Mouse (Mus musculus) cerebellum, adult 11-12 months (tissue): ENCODE results near the gene Gm21860.
"Not testable (repeated sequence)": the region's sequence is repeated elsewhere in the genome, so short reads cannot be mapped to it uniquely, and the experiment has no call there.

Experiments used
- DNase-seq: peaks from one replicate; pipeline ENCODE4 v3.0.0; 2022

Gene Gm21860

DNA sequence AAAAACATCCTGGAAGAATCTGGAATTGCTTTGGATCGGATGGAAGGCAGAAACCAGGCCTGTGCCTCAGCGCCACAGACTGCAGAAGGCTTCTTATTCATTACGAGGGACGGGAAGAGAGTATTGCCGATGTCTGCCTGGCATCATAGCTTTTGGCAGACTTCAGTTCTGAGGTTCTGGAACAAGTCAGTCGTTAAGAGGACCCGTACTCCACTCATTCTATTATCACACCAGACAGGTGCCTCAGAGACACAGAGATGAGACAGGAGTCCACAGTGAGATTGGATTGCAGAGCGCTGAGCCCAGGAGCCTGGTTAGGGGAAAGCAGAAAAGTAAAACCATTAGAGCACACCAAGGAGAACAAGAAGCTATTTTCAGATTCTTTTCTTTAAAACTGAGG lies at the start of gene Gm21860:
TSS of gene Gm21860 (minus strand) at position 101 of the 400 bp plus-strand sequence.
- not testable (repeated sequence) for DNase-seq

DNA sequence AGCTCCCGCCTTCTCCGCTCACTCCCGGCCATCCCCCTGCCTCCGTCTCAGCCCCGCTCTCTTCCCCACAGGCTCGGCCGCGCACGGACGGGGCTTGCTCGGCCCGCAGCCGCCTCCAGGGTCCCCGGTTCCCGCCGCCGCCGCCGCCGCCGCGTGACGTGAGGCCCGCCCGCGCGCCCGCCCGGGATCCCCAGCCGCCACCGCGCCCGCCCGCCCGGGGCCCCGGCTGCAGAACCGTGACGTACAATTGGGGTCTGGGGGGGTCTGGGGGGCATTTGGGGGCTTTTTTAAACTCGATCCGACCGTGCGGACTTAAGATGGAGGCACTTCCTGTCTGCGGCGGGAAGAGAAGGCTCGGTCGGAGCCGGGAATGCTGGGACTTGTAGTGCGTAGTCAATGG lies 29.8 kb upstream of the Gm21860 start, which contains the start of gene Gm47283:
TSS of gene Gm47283 (plus strand) at position 301 of the 400 bp plus-strand sequence.
- DNase-seq = not testable (repeated sequence)

DNA sequence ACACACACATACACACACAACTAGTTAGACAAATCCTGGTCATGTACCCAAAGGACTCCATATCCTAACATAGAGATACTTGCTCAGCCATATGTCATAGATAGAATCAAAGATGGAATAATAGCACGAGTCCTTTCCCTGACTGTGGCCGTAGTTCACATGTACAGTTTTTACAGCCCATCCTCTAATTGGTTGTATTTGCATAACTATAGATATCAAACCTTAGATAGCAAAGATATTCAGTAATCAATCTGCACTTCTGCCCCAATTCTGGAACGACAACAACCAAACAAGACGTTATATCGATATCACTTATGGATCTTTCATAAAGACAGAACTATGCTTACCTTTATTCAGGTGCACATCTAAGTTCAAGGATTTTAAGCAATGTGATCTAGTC lies 9.4 kb downstream of the Gm21860 start:
- DNase-seq = not testable (repeated sequence)

DNA sequence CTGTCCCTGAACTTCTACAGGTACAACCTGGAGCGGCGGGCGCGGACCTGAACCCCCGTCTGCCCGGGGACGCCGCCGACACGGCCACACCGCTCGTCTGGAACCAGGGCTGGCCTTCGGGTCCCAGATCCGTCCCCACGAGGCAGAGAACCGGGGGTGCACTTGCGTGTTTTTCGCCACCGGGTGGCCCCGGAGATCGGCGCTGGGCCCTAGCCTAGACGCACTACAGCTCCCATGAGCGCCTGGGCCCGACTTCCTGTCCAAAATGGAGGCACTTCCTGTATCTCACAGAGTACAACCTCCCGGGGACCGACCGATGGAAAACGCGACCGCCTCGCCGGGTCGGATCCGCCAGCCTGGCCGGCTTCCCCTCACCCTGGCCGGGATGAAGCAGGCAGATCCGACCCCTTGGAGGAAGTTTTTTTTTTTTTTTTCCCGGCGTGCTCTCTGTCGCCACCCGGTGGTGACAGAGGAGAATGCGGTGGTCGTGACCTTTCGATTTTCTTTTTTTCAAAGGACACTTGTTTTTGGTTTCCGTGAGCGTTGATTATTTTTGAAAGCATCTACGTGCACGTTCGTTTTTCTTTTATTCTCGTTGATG lies 10.1 kb downstream of the Gm21860 start:
- DNase-seq = peak; percentile 97

DNA sequence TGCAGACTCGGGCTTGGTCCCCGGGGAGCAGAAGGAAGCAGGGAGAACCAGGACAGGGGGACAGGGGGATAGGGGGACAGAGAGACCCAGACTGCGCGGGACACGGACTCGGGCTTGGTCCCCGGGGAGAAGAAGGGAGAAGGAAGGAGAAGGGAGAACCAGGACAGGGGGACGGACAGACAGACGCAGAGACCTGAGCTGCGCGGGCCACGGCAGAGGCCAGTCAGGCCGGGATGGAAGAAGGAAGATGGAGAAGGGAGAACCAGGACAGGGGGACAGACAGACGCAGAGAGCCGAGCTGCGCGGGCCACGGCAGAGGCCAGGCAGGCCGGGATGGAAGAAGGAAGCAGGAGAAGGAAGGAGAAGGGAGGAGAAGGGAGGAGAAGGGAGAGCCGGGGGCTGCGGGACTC lies 10.8 kb downstream of the Gm21860 start:
- DNase-seq = peak; percentile 47

DNA sequence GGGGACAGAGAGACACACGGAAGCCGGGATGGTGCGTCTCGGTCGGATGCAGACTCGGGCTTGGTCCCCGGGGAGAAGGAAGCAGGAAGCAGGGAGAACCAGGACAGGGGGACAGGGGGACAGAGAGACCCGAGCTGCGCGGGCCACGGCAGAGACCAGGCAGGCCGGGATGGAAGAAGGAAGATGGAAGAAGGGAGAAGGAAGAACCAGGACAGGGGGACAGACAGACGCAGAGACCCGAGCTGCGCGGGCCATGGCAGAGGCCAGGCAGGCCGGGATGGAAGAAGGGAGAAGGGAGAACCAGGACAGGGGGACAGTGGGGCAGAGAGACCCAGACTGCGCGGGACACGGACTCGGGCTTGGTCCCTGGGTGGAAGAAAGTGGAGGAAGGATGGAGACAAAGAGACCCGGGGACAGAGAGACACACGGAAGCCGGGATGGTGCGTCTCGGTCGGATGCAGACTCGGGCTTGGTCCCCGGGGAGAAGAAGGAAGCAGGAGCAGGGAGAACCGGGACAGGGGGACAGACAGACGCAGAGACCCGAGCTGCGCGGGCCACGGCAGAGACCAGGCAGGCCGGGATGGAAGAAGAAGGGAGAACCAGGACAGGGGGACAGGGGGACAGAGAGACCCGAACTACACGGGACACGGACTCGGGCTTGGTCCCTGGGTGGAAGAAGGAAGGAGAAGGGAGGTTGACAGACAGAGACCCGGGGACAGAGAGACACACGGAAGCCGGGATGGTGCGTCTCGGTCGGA lies 11.4 kb downstream of the Gm21860 start:
- DNase-seq = peak; percentile 48

DNA sequence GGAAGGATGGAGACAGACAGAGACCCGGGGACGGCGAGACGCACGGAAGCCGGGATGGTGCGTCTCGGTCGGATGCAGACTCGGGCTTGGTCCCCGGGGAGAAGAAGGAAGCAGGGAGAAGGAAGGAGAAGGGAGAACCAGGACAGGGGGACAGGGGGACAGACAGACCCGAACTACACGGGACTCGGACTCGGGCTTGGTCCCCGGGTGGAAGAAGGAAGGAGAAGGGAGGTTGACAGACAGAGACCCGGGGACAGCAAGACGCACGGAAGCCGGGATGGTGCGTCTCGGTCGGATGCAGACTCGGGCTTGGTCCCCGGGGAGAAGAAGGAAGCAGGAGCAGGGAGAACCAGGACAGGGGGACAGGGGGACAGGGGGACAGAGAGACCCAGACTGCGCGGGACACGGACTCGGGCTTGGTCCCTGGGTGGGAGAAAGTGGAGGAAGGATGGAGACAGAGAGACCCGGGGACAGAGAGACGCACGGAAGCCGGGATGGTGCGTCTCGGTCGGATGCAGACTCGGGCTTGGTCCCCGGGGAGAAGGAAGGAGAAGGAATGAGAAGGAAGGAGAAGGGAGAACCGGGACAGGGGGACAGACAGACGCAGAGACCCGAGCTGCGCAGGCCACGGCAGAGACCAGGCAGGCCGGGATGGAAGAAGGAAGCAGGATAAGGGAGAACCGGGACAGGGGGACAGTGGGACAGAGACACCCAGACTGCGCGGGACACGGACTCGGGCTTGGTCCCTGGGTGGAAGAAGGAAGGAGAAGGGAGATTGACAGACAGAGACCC lies 12.2 kb downstream of the Gm21860 start:
- DNase-seq = peak; percentile 48

DNA sequence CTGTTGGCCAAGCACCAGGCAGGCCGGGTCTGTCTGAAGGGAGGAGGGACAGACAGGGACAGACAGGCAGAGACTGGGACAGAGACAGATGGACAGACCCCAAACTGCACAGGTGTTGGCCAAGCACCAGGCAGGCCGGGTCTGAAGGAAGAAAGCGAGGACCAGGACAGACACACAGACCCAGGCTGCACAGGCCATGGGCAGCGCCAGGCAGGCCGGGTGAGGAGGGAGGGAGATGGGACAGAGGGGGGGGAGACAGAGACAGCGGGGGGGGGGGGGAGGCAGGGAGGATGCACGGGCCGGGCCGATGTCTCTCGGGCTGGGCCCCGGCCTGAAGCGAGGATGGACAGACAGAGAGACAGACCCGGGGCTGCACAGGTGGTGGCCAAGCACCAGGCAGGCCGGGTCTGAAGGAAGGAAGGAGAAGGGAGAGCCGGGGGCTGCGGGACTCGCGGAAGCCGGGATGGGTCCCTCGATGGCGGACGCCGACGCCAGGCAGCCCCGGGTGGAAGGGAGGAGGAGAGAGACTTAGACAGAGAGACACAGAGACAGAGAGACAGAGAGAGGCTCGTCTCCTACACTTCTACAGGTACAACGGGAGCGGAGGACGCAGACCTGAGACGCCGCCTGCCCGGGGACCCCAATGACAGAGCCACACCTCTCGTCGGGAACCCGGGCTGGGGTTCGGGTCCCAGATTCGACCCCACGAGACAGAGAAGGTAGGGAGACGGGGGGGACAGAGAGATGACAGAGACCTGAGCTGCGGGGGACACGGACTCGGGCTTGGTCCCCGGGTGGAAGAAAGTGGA lies 13.0 kb downstream of the Gm21860 start:
- DNase-seq = peak; percentile 72

DNA sequence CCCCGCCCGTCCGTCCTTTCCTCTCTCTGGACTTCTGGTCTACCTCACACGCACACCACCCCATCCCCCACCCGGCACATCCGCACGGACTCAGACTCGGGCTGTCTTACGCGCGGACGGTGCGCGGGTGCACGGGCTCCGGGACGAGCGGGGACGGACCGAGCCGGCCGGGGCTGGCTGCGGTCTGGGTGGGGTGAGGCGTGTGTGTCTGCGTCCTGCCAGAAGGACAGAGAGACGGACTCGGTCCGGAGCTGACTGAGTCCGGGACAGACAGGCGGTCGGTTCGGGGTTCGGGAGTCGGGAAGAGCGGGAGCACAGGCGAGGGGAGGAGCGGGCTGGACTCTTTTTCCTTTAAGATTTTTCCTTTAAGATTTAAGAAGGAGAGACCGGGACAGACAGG lies 13.6 kb downstream of the Gm21860 start:
- DNase-seq = peak; percentile 43

DNA sequence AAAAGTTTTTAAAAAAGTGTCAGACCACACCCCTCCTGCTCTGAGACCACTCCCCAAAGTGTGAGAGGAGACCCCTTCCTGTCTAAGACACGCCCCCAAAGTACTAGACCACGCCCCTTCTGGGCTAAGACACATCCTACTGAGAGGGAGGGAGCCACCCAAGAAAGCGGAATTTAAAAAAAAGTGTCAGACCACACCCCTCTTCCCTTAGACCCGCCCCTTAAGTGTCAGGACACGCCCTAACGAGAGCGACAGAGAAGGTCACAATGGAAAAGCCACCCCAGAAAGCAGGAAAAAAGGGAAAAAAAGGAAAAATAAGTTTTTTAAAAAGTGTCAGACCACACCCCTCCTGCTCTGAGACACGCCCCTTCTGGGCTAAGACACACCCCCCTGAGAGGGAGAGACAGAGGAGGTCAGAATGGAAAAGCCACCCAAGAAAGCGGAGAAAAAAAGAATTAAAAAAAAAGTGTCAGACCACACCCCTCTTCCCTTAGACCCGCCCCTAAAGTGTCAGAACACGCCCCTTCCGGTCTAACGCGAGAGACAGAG lies 14.5 kb downstream of the Gm21860 start:
- peak; percentile 65 for DNase-seq

DNA sequence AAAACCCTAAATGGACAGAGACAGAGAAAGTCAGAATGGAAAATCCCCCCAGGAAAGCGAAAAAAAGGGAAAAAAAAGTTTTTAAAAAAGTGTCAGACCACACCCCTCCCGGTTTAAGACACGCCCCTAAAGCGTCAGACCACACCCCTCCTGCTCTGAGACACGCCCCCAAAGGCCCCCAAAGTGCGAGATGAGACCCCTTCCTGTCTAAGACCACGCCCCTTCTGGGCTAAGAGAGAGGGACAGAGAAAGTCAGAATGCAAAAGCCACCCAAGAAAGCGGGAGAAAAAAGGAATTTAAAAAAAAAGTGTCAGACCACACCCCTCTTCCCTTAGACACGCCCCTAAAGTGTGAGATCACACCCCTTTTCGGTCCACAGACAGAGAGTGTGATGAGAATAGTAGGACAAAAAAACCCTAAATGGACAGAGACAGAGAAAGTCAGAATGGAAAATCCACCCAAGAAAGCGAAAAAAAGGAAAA lies 15.0 kb downstream of the Gm21860 start:
- peak; percentile 61 for DNase-seq

DNA sequence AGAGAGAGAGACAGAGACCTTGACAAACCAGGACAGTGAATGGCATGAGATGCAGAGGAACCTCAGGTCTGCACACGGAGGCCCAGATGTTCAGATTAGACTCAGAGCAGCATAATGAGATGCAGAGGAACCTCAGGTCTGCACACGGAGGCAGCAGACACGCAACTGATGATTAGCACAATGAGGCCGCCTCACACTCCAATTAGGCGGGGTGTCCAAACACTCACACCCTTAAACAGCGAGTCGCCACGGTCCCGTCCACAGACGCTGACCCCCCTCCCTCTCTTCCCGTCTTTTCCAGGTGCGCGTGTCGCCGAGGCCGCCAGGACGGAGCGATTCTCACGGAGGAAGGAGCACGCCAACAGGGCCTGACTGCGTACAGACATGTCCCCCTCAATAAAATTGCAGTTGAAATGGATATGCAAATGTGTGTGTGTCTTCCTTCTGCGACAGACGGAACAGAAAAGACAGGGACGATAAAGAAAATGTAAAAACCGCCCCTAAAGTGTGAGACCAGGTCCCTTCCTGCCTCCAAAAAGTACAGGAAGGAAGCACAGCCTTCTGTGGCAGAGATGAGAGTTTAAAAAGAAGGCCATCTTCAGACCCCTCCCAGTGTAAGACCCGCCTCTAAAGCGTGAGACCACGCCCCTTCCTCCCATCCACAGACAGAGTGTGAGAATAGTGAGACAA lies 15.6 kb downstream of the Gm21860 start:
- DNase-seq = peak; percentile 54

DNA sequence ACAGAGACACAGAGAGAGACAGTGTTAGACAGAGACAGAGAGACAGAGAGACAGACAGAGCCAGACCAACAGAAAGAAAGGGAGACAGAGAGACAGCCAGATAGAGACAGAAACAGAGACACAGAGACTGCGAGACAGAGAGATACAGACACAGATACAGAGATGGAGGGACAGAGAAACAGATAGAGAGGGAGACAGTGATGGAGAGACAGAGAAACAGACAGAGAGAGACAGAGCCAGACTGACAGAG lies 16.3 kb downstream of the Gm21860 start:
- DNase-seq = no peak

DNA sequence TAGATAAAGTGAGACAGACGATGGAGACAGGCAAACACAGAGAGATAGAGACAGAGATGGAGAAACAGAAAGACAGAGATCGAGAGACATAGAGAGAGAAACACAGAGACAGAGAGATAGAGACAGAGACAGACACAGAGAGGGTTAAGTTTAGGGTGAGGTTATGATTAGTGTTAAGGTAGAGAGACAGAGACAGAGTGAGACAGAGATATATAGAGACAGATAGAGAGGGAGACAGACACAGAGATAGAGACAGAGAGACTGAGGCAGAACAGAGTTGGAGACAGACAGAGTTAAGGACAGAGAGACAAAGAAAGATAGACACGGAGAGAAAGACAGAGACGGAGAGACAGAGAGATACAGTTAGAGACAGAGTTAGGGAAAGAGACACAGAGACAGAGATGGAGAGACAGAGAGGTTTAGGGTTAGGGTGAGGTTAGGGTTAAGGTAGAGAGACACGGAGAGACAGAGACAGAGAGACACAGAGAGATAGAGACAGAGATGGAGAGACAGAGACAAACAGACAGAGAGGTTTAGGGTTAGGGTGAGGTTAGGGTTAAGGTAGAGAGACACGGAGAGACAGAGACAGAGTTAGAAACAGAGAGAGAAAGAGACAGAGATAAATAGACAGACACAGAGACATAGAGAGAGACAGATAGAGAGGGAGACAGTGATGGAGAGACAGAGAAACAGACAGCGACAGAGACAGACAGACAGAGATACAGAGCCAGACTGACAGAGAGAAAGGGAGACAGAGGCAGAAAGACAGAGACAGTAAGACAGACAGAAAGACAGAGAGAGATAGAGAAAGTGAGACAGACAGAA lies 16.8 kb downstream of the Gm21860 start:
- DNase-seq = no peak

DNA sequence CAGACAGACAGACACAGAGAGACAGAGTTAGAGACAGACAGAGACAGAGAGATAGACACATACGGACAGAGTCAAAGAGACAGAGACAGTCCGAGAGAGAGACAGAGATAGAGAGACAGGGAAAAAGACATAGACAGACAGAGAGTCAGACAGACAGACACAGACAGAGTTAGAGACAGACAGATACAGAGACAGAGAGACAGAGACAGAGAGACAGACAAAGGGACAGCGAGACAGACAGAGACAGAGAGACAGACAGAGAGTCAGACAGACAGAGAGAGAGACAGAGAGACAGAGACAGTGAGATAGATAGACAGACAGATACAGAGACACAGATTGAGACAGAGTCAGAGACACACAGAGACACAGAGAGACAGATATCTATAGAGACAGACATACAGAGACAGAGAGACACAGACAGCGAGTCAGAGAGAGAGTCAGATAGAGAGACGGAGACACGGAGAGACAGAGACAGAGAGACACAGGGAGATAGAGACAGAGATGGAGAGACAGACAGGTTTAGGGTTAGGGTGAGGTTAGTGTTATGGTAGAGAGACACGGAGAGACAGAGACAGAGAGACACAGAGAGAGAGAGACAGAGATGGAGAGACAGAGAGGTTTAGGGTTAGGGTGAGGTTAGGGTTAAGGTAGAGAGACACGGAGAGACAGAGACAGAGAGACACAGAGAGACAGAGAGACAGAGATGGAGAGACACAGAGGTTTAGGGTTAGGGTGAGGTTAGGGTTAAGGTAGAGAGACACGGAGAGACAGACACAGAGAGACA lies 18.2 kb downstream of the Gm21860 start:
- not testable (repeated sequence) for DNase-seq

DNA sequence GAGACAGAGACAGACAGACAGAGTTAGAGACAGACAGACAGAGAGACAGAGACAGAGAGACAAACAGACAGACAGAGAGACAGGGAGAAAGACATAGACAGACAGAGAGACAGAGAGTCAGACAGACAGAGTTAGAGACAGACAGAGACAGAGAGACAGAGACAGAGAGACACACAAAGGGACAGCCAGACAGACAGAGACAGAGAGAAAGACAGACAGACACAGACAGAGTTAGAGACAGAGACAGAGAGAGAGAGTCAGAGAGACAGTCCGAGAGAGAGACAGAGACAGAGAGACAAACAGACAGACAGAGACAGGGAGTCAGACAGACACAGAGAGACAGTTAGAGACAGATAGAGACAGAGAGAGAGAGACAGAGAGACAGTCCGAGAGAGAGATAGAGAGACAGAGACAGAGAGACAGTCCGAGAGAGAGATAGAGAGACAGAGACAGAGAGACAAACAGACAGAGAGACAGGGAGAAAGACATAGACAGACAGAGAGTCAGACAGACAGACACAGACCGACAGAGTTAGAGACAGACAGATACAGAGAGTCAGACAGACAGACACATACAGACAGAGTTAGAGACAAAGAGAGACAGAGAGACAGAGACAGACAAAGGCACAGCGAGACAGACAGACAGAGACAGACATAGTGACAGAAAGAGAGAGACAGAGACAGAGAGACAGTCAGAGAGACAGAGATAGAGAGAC lies 19.3 kb downstream of the Gm21860 start:
- not testable (repeated sequence) for DNase-seq

DNA sequence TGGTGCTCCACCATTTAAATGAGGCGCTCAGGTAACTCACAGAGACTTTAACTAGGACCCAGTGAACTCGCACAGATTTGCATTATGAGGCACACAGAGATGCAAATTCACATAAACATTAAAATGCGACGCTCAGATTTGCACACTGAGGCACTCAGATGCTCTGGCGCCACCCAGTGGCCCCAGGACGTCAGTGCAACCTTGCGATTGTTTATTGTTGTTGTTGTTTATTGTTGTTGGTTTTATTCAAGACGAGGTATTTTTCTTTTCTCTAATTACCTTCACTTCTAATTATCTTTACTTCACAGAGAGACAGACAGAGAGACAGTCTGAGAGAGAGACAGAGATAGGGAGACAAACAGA lies 20.3 kb downstream of the Gm21860 start:
- peak; percentile 25 for DNase-seq

DNA sequence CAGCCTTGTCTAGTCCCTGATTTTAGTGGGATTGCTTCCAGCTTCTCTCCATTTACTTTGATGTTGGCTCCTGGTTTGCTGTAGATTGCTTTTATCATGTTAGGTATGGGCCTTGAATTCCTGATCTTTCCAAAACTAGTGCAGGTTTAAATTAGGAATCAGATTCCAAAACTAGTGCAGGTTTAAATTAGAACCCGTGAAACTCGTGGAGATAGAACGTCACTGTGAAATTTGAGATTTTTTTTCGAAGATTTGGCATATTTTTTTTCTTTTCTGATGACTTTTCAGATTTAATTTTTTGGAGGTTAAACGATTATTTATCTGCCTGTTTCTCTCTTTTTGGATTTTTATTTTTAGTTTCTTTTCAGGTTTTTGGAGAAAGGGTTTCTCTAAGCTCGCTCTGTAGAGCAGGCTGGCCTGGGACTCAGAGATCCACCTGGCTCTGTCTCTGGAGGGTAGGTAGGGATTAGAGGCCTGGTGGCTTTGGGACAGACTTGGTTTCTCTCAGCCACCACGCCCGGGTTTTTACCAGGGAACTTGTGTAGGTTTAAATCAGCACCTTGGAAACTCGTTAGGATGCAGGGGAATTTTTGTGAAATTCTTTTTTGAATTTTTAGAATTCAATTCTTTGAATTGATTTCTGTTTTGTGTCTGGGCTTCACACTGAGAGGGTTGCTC lies 20.8 kb downstream of the Gm21860 start:
- peak; percentile 54 for DNase-seq

DNA sequence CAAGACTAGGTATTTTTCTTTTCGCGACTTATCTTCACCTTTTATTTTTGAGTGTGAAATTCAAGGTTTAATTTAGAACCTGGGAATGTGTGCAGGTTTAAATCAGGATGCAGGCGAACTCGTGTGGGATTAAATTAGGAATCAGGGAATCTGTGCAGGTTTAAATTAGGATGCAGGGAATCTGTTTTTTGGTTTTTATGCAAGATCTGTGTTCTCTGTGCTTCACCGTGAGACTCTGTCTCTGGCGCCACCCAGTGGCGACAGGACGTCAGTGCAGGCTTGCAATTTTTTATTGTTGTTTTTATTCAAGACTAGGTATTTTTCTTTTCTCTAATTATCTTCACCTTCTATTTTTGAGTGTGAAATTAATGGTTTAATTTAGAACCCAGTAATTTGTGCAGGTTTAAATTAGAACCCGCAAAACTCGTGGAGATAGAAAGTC lies 22.5 kb downstream of the Gm21860 start:
- peak; percentile 48 for DNase-seq
